Mouse (Mus musculus) hindbrain, embryonic 14.5 days (tissue): ENCODE results near the gene Sv2c. TPM values are rescaled to one million over a fixed set of nuclear protein-coding genes. Genes with fewer than 3 reads are reported as not detected.
"Not testable (repeated sequence)": the region's sequence is repeated elsewhere in the genome, so short reads cannot be mapped to it uniquely, and the experiment has no call there.

Source experiments
- ATAC-seq: fragments of 200-750 bp; cut with Nextera tagmentation; 2 replicates; pipeline ENCODE4 v1.8.0; 2017; ENCODE audit warnings: moderate number of reproducible peaks, mild to moderate bottlenecking, moderate TSS enrichment, moderate library complexity; ENCODE audit not compliant: low FRiP score
- DNase-seq: peaks from one replicate; pipeline ENCODE4 v3.0.0-alpha.2; 2015; ENCODE audit warnings: low spot score
- H3K27ac ChIP-seq: fragments of 300-500 bp; sonication (generic); 2 replicates; pipeline ENCODE4 v1.5.1; 2014; ENCODE audit warnings: mild to moderate bottlenecking, moderate library complexity
- H3K27me3 ChIP-seq: fragments of 300-500 bp; sonication (generic); 2 replicates; pipeline ENCODE4 v1.6.1; 2014; ENCODE audit warnings: mild to moderate bottlenecking, low read length, mixed read lengths; ENCODE audit not compliant: control insufficient read depth, insufficient read depth
- H3K36me3 ChIP-seq: fragments of 300-500 bp; sonication (generic); replicated peaks from 2 replicates; pipeline ENCODE4 v1.6.1; 2014; ENCODE audit not compliant: control insufficient read depth, insufficient read depth
- H3K4me1 ChIP-seq: fragments of 300-500 bp; sonication (generic); replicated peaks from 2 replicates; pipeline ENCODE4 v1.6.1; 2014; ENCODE audit warnings: antibody characterized with exemption, low read length, mixed read lengths; ENCODE audit not compliant: control insufficient read depth, insufficient read depth
- H3K4me2 ChIP-seq: fragments of 300-500 bp; sonication (generic); replicated peaks from 2 replicates; pipeline ENCODE4 v1.6.1; 2014; ENCODE audit warnings: mild to moderate bottlenecking, moderate library complexity
- H3K4me3 ChIP-seq: fragments of 300-500 bp; sonication (generic); replicated peaks from 2 replicates; pipeline ENCODE4 v1.5.1; 2014; ENCODE audit warnings: mild to moderate bottlenecking, low read length
- H3K9ac ChIP-seq: fragments of 300-500 bp; sonication (generic); 2 replicates; pipeline ENCODE4 v1.6.1; 2014
- H3K9me3 ChIP-seq: fragments of 300-500 bp; sonication (generic); 2 replicates; pipeline ENCODE4 v1.6.1; 2016; ENCODE audit warnings: low read length; ENCODE audit not compliant: control insufficient read depth
- WGBS: fragments of 180-500 bp; shearing (Covaris S2); extraction: QIAGEN DNeasy Blood & Tissue Kit; methylation state at CpG from one replicate; pipeline ENCODE4 v1.1.7; 2014; 5-methylcytosine and 5-hydroxymethylcytosine counted together
- polyA plus RNA-seq: library from polyadenylated mRNA; unstranded; fragments of >200 nt; fragmentation: Nextera tagmentation; extraction: Ambion mirVana; gene quantifications from 2 replicates; pipeline ENCODE4 v1.2.1, GENCODE M21; 2014

Sv2c gene
- polyA plus RNA-seq, 1 experiment from 2014 or later = 50.2 TPM

DNA sequence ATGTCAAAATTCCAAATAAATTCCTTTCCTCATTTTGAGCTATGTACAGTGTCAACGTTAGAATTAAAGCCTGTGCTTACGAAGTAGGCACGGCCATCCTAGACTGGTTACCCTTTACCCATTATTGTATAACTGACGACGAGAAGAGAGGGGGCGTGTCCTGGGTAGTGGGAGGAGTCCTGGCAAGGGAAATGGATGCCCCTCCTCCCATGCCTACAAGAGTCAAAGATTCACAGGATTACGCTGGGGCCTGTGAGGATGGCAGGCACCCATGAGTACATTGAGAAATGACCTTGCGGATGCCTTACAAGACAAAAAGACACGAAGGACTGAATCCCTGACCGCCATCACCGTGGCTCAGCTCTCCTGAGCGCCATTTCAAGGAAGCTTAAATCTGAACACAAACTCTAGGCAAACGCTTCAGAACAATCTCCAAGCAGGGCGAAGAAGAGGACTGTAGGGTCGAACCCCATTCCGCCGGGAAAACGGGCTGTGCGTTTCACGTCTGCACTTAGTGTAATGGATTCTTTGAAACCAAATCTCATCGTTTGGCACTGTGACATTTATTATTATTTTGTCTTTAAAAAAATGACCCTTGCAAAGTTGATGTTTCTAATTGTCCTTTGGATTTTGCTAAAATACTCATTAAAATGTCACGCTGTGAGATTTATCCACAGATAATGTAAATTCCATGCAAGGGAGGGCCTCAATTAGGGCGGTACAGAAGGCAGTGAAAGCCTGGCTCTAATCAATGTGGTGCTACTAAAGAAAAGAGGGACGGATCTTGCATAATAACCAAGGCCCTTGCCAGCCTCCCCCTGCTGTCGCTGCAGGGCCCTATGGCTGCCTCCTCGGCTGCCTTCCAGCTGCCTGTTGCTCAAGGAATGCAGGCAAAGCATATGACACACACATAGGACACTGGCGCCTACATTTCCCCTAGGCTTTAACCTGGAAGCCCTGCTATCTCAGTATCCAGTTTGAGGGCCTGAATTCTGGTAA, 137.4 kb downstream of the Sv2c start:
- H3K4me3 ChIP-seq = no peak overlapping the region
- peak overlapping the region; percentile 65 for H3K27ac ChIP-seq
- ATAC-seq = peak; percentile 81; the same call in 1 of the 2 replicates
- WGBS = 42% methylated on average over 27 of the region's 27 CpGs
- no peaks in the 10 kb centered on the region for H3K9me3 ChIP-seq
- H3K4me2 ChIP-seq = peak overlapping the region; percentile 17; the same call in 1 of the 2 replicates
- peak; percentile 67 for DNase-seq
- H3K4me1 ChIP-seq = peaks cover 9% of the 10 kb centered on the region
- no peak overlapping the region for H3K9ac ChIP-seq
- no peaks in the 10 kb centered on the region for H3K36me3 ChIP-seq
- no peaks in the 10 kb centered on the region for H3K27me3 ChIP-seq

GRCm38 (mm10) chr13:95988181-95988580, 144.2 kb downstream of the Sv2c start:
- ATAC-seq (no peak), DNase-seq (no peak)
- Histone ChIP-seq H3K36me3 (no peaks in the 10 kb centered on the region; the same call in 1 of the 2 replicates), H3K9me3 (no peaks in the 10 kb centered on the region), H3K4me1 (no peaks in the 10 kb centered on the region), H3K27ac (no peak overlapping the region), H3K27me3 (no peaks in the 10 kb centered on the region), H3K4me3 (no peak overlapping the region), H3K4me2 (no peak overlapping the region), H3K9ac (no peak overlapping the region)
- WGBS = 88% methylated on average over 9 of the region's 9 CpGs

DNA sequence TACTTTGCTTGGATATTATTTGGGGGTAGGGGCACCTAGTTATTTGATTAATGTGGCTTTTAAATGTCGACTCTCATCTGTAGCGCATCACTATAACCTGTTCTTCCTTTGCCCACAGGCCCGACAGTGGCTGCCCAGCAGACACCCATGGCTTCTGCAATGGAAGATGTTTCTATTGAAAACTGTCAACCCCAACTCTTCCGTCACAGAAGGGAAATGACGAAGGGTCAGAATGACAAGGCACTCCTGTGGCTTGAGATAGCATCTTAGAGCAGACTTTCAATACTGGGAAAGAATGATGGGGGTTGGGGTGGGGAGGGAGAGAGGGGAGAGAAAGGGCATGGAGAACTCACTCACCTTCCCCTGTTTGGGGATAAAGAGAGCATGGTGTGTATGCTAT, 145.2 kb downstream of the Sv2c start:
- Histone ChIP-seq H3K9ac (no peak overlapping the region), H3K4me3 (no peak overlapping the region), H3K36me3 (no peaks in the 10 kb centered on the region; the same call in 1 of the 2 replicates), H3K4me2 (no peak overlapping the region), H3K9me3 (no peaks in the 10 kb centered on the region), H3K27ac (no peak overlapping the region), H3K27me3 (no peaks in the 10 kb centered on the region), H3K4me1 (no peaks in the 10 kb centered on the region)
- DNase-seq (no peak), ATAC-seq (no peak)
- 74% methylated on average over 5 of the region's 5 CpGs for WGBS

DNA sequence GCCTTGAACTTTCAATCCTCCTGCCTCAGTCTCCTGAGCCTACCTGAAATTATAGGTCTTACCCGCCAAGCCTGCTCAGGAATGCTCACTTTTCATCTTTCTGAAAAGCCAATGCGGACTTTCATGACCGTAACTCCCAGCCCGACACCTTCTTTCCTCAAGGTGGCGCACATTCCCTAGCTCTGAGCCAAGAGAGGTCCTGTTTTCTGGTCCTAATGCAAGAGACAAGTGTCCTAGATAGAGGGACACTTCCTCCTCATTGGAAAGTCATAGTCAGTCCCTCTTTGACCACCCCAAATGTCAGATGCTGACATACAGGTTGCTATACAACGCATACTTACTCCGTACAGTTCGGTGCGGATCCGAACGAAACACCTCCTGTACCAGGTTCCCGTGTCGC, 146.0 kb downstream of the Sv2c start:
- Histone ChIP-seq H3K4me2 (no peak overlapping the region), H3K27me3 (no peaks in the 10 kb centered on the region), H3K4me3 (no peak overlapping the region), H3K9me3 (no peaks in the 10 kb centered on the region), H3K4me1 (no peaks in the 10 kb centered on the region), H3K36me3 (no peaks in the 10 kb centered on the region; the same call in 1 of the 2 replicates), H3K27ac (no peak overlapping the region), H3K9ac (no peak overlapping the region)
- 70% methylated on average over 13 of the region's 13 CpGs for WGBS
- DNase-seq = no peak
- no peak for ATAC-seq

DNA sequence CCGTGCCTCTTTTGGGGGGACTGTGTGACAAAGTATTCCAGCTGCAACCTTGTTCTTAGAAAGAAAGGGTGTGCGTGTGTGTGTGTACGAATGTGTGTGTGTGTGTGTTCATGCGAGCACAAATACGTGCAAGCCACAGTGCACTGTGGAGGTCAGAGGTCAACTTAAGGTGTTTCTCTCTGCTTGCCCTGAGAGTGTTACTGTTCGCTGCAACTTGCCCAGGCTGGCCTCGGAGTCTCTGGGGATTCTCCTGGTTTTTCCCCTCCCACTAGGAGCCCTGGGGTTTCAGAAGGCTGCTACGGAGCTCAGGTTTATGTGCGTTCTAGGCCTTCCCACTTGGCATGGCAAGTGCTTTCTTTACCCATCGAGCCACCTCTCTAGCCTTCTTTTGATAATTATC, 157.2 kb downstream of the Sv2c start:
- no peak overlapping the region for H3K9ac ChIP-seq
- WGBS = 80% methylated on average over 10 of the region's 10 CpGs
- no peak overlapping the region for H3K4me3 ChIP-seq
- peaks cover 3% of the 10 kb centered on the region; the same call in 1 of the 2 replicates for H3K36me3 ChIP-seq
- no peak overlapping the region for H3K4me2 ChIP-seq
- no peak for ATAC-seq
- DNase-seq = no peak
- no peak overlapping the region for H3K27ac ChIP-seq
- no peaks in the 10 kb centered on the region for H3K9me3 ChIP-seq
- H3K27me3 ChIP-seq = no peaks in the 10 kb centered on the region
- H3K4me1 ChIP-seq = no peaks in the 10 kb centered on the region

GRCm38 (mm10) chr13:95974106-95974505, 158.3 kb downstream of the Sv2c start:
- Histone ChIP-seq H3K4me2 (no peak overlapping the region), H3K9ac (no peak overlapping the region), H3K27me3 (no peaks in the 10 kb centered on the region), H3K27ac (no peak overlapping the region), H3K4me1 (no peaks in the 10 kb centered on the region), H3K9me3 (no peaks in the 10 kb centered on the region), H3K4me3 (no peak overlapping the region), H3K36me3 (peaks cover 3% of the 10 kb centered on the region; the same call in 1 of the 2 replicates)
- no peak for ATAC-seq
- no peak for DNase-seq
- WGBS = 93% methylated on average over 11 of the region's 11 CpGs

- Histone ChIP-seq H3K4me1 (no peaks in the 10 kb centered on the region), H3K27ac (no peak overlapping the region), H3K36me3 (peaks cover 3% of the 10 kb centered on the region; the same call in 1 of the 2 replicates), H3K4me3 (no peak overlapping the region), H3K4me2 (no peak overlapping the region), H3K9me3 (no peaks in the 10 kb centered on the region), H3K27me3 (no peaks in the 10 kb centered on the region), H3K9ac (no peak overlapping the region)
- peak; percentile 82 for DNase-seq
- WGBS = 57% methylated on average over 11 of the region's 11 CpGs
- peak; percentile 74; the same call in 1 of the 2 replicates for ATAC-seq
Observed at GRCm38 (mm10) chr13:95973368-95973958, 158.9 kb downstream of the Sv2c start.

DNA sequence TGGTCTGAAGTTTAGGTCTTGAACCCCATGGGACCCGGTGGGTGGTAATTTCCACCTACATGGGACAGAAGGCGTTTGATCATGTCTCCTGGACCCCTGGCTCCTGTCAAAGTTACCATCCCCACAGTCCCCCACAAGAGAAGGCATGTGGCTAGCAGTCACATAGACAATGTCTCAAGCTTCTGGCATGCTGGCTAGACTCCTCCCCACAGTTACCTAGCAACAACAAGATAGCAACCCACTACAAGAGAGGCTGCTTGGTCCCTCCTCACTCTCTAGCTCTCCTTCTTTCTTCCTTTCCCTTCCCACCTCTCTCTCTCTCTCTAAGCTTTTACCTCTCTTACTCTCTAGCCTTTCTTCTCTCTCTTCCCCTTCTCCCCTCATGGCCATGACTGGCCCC, 164.3 kb downstream of the Sv2c start:
- ATAC-seq, H3K4me3 ChIP-seq: not testable (repeated sequence)
- 52% methylated on average over 2 of the region's 2 CpGs for WGBS

GRCm38 (mm10) chr13:95966791-95967190, 165.6 kb downstream of the Sv2c start:
- H3K4me2 ChIP-seq = no peak overlapping the region
- H3K9ac ChIP-seq = no peak overlapping the region
- H3K4me3 ChIP-seq = no peak overlapping the region
- no peak for DNase-seq
- H3K27me3 ChIP-seq = no peaks in the 10 kb centered on the region
- H3K27ac ChIP-seq = no peak overlapping the region
- 80% methylated on average over 6 of the region's 6 CpGs for WGBS
- peaks cover 9% of the 10 kb centered on the region; the same call in 1 of the 2 replicates for H3K4me1 ChIP-seq
- no peaks in the 10 kb centered on the region for H3K9me3 ChIP-seq
- H3K36me3 ChIP-seq = no peaks in the 10 kb centered on the region
- no peak for ATAC-seq

More for the DNA sequence above, 164.3 kb downstream of the Sv2c start:
- not testable (repeated sequence) for H3K4me2 ChIP-seq, H3K27ac ChIP-seq, H3K9me3 ChIP-seq, H3K4me1 ChIP-seq, H3K36me3 ChIP-seq, DNase-seq, H3K9ac ChIP-seq, H3K27me3 ChIP-seq
